Mouse (Mus musculus) kidney, postnatal 14 days (tissue): ENCODE results near the gene Ncbp1.

ENCODE experiments used
- DNase-seq: peaks from one replicate; pipeline ENCODE4 v3.0.0; 2022; ENCODE audit warnings: mixed read lengths

The Ncbp1 gene

DNA sequence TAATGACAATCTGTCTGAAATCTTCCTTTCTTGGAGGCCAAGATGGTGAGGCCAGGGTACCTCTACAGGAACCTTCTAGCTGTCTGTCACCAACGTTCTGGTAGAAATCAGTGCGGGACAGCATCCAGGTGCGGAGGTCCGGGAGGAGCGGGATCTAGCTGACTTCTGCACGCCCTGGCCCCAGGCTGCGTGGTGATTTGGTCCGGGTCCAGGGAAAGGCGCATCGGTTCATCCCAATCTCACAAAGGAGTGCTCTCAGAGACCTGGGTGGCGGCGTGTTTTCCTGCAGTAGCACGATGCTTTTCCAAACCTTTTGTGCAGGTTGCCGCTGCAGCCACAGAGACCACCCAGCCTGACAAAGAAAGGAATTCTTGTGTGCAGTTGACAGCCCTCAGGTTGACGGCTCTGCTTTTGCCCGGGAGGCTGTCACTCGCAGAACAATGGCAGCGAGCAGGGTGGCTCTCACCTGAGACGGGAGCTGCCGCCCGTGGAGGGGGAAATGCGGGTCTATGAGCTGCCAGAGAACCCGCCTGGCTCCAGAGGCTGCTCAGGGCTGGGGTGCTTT, 64.2 kb downstream of the Ncbp1 start:
- DNase-seq = peak; percentile 15

DNA sequence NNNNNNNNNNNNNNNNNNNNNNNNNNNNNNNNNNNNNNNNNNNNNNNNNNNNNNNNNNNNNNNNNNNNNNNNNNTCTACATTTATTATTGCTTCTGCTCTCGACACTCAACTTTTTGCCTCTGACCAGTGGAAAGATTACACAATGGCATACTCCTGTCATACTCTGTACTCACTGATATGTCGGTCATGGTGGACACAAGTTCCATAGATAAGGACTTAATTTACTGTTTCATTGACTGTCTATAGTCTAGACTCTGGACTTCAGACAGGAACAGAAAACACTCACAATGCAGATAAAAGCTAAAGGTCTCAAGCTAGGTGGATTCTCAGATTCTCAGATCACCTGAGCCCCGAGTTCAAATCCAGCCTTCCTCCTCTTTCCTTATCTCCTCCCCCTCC, 82.7 kb downstream of the Ncbp1 start:
- no peak for DNase-seq
